Mouse (Mus musculus) spleen, postnatal 4 days (tissue): ENCODE results near the gene Fra10ac1.

ENCODE experiments used
- DNase-seq, 2 experiments: peaks; one replicate each; pipeline ENCODE4 v3.0.0; 2022; ENCODE audit warnings: low spot score in 2 of 2

The Fra10ac1 gene

GRCm38 (mm10) chr19:38223905-38224684 lies at the start of gene Fra10ac1:
Gene Fra10ac1, minus strand, starts transcription at chr19:38224156.
- peak; percentile 84 to 93 for DNase-seq

GRCm38 (mm10) chr19:38271071-38271470 lies 47.1 kb upstream of the Fra10ac1 start:
- no peak for DNase-seq

GRCm38 (mm10) chr19:38267469-38267868 lies 43.5 kb upstream of the Fra10ac1 start:
- DNase-seq, result no peak

DNA sequence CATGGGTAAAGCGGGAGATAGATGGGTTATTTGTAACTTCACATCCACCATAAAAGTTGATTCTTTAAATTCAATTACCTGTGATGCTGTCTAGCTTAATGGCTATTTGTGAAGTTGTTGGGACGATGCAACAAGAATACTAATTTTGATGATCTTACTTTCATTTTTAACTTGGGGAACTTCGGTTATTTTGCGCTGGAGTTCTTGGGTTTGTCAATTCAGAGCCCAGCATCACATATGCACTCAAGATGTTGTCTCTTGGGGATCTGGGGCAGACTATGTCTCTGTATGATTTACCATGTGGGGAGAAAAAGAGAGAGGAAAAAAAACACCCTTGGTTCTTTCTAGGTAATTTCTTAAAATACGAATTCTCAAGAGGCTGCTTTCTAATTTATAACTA lies 41.8 kb upstream of the Fra10ac1 start:
- no peak for DNase-seq

DNA sequence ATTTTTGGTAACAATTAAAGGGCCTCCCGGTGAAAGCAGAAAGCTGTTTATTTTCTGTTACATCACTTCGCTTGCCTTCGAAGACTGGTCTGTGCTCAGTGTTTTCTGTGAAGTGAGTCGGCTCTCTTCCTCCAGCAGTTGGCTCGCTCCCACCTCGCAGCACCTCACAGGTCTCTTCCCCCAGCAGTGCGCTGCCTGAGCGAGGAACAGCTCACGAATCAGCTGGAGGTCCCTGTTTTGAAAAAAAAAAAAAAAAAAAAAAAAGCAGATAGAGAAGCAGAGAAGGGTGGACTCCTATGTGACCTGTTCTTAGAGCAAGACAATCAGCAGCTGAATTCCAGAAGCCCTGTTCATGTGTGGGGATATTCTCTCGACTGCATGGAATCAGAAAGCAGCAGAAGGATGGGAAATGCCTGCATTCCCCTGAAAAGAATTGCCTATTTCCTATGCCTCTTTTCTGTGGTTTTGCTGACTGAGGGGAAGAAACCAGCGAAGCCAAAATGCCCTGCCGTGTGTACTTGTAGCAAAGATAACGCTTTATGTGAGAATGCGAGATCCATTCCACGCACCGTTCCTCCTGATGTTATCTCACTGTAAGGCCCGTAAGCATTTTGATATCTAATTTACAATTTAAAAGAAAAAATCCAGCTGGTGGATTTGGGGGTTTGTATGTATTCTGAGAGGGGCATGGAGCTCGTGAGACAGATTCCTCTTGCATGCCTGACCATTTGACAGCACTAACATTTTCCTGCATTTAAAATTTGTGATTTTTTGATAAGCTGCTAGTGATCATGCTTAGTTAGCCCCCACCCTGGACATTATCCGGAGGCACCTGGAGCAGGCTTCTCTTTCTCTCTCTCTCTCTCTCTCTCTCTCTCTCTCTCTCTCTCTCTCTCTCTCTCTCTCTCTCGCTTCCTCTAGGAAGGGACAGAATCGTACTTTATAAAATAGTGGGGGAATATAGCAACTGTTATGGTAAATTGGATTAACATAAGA lies 40.8 kb upstream of the Fra10ac1 start, which contains the start of gene Lgi1:
Lgi1 (plus strand) TSS at position 32 of the 996 bp plus-strand sequence.
- DNase-seq, result no peak

- DNase-seq, result no peak
Measured at GRCm38 (mm10) chr19:38263829-38264504, 40.0 kb upstream of the Fra10ac1 start.

- DNase-seq, result no peak
Measured at GRCm38 (mm10) chr19:38261351-38261750, 37.4 kb upstream of the Fra10ac1 start.

- no peak for DNase-seq
Measured at GRCm38 (mm10) chr19:38260346-38260745, 36.4 kb upstream of the Fra10ac1 start.

DNA sequence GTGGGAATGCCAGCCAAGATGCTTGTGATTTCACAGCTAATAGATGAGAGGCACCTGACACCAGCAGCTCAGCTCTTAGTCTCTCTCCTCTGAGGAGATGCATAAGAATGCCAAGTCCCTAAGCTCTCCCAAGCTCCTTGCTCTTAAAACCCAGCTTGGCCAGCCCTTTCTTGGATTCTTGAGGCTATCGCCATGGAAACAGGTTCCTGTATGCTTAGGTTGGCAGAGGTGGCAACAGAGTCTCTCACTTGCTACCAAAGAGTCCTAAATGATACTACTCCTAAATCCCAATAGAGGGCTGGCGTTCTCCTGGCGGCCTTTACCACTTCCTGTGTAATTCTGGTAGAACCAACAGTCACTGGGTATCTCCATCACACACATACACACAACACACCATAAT lies 35.5 kb upstream of the Fra10ac1 start:
- DNase-seq, result no peak

DNA sequence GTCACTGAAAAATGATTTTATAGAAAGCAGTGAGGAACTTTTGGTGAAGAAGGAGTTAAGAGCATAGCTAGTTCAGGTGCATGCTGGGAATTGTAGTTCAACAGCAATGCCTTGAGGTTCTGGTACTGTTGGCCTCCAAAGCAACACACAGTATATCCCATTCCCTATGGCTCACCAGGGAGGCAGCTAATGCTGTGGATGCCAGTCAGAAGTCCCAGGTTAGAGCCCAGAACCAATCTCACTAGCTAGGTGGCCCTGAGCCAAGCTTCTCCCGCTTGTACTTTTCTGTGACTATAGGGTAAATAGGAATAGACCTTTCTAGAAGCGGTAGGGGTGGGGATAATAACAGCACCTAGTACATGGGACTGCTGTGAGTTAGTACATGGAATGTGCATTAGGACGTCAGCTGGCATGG lies 34.7 kb upstream of the Fra10ac1 start:
- no peak for DNase-seq

DNA sequence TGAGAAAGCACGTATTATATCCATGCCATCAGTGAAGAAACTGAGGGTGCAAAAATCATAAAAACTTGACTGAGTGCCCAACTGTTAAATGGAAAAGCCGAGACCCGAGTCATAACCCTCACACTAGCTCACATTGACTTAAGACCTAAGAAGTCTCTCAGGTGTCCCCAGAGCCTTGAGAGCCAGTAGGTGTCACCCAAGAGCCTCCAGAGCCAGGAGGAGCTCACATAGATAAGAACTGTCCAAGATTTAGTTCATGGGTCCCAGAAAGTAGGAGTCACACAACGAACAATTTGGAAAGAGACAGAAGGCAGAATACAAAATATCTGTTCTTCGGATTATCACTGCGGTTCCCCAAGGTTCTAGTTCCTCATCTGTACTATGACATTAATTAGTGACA lies 29.8 kb upstream of the Fra10ac1 start:
- DNase-seq, result no peak

DNA sequence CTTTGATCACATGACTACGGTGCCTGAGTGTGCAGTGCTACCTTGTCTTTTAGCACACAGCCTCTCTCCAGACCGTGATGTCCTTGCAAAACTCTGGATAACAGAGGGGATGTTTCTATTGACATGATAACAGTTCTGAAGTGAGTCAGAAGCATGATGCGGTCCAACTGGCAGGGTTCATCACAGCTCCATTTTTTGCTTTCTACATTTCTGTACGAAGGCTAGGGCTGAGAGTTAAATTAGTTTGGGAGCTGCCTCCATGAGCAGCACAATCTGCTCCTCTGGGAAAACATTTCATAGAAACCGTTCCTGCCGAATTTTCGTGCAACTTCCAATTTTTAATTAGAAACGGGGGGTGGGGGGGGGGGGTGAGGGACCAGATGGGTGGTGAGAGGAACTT lies 25.7 kb upstream of the Fra10ac1 start:
- no peak for DNase-seq

DNA sequence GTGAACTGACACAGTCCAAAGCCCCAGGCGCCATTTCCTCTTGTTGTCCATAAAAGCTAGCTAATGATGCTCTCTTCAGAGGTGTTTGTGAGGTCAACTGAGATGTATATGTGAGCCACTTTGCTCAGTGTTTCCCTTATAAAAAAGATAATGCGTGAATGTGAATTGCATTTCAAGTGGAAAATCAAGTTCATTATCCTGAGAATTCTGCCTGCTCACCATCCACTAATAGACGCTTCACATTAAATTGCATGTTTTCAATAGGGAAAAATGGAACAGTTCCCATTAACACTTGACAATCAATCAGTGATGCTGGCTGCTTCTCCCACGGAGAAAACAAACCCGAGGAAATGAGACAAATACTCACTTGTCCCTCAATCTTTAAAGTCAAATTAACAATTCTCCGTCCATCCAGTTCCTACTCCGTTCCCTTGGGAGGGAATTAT lies 22.2 kb upstream of the Fra10ac1 start:
- no peak for DNase-seq

GRCm38 (mm10) chr19:38245361-38246176 lies 21.6 kb upstream of the Fra10ac1 start:
- DNase-seq, result no peak

- DNase-seq, result no peak
Measured at GRCm38 (mm10) chr19:38244748-38245147, 20.8 kb upstream of the Fra10ac1 start.

- no peak for DNase-seq
Measured at GRCm38 (mm10) chr19:38242314-38242852, 18.4 kb upstream of the Fra10ac1 start.

- DNase-seq, result no peak
Measured at GRCm38 (mm10) chr19:38238213-38238951, 14.4 kb upstream of the Fra10ac1 start.

- DNase-seq, result no peak
Measured at GRCm38 (mm10) chr19:38237834-38238212, 13.9 kb upstream of the Fra10ac1 start.

GRCm38 (mm10) chr19:38236526-38236925 lies 12.6 kb upstream of the Fra10ac1 start:
- DNase-seq, result no peak

DNA sequence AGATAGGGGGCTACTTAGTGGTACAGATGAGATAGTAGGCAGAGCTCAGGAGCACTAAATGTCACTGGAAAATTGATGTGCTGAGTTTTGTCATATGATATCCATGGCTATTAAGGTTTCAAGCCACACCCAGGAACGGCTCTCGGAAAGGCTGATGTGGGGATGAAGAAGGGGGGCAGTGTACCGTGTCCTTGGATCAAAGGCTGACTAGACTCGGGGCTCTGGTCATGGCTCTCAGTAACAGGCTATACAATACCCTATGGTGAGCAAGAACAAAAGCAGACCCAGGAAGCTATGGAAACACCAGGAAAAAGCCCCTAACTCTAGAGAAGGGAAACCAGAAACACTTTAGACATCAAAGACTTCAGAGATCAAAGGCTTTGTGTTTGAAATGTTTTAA lies 8.6 kb upstream of the Fra10ac1 start:
- no peak for DNase-seq
